Mouse (Mus musculus): ENCODE results near the gene Ncoa1.

GRCm38 (mm10) chr12:4202206-4202605 is 274.8 kb downstream of the Ncoa1 start:
- TF ChIP-seq SMC3 (IDR thresholded peaks at IDR 0.05; ENCODE audit: low read depth, low read length) (no peak), ZC3H11A (IDR thresholded peaks at IDR 0.05; ENCODE audit: low read depth, low read length) (no peak), GABPA (IDR thresholded peaks at IDR 0.05; ENCODE audit: low read depth, low read length) (no peak), POLR2A (IDR thresholded peaks at IDR 0.05; ENCODE audit: control insufficient read depth in 1 of 2, insufficient read depth in 1 of 2, low read depth in 1 of 2, low read length in 2 of 2, poor library complexity in 1 of 2) (no peak), CTCF (IDR thresholded peaks at IDR 0.05 in 2 of 3, conservative IDR thresholded peaks at IDR 0.05 in 1 of 3; ENCODE audit: control insufficient read depth in 1 of 3, insufficient read depth in 1 of 3, low read depth in 2 of 3, low read length in 3 of 3, poor library complexity in 1 of 3, severe bottlenecking in 1 of 3) (no peak), TBP (IDR thresholded peaks at IDR 0.05; ENCODE audit: low read depth, low read length) (no peak), MAX (IDR thresholded peaks at IDR 0.05; ENCODE audit: low read length) (no peak), SIN3A (IDR thresholded peaks at IDR 0.05; ENCODE audit: low read length) (no peak), NRF1 (IDR thresholded peaks at IDR 0.05; ENCODE audit: insufficient read depth, low read depth, low read length, poor library complexity, severe bottlenecking) (no peak), POLR2AphosphoS2 (IDR thresholded peaks at IDR 0.05; ENCODE audit: low read length) (no peak), ZMIZ1 (IDR thresholded peaks at IDR 0.05; ENCODE audit: low read depth, low read length) (no peak), ZNF384 (IDR thresholded peaks at IDR 0.05; ENCODE audit: low read depth, low read length) (no peak), RCOR1 (IDR thresholded peaks at IDR 0.05; ENCODE audit: low read depth, low read length) (no peak)

All from MEL (cell line).